Mouse (Mus musculus) lung, postnatal 14 days (tissue): Measurements from ENCODE around the gene Kdelr1.

Experiments
- DNase-seq: peaks from one replicate; pipeline ENCODE4 v3.0.0; 2021

The Kdelr1 gene

GRCm38 (mm10) chr7:45872624-45873023 lies at the start of gene Kdelr1:
TSS of gene Kdelr1 (plus strand) at chr7:45872772.
- peak; percentile 92 for DNase-seq

GRCm38 (mm10) chr7:45824598-45824997 lies 48.0 kb upstream of the Kdelr1 start, which contains the start of gene Kcnj14:
TSS of gene Kcnj14 (minus strand) at chr7:45824782.
- DNase-seq, result no peak

- no peak for DNase-seq
Observed at GRCm38 (mm10) chr7:45826631-45827030, 45.9 kb upstream of the Kdelr1 start.

DNA sequence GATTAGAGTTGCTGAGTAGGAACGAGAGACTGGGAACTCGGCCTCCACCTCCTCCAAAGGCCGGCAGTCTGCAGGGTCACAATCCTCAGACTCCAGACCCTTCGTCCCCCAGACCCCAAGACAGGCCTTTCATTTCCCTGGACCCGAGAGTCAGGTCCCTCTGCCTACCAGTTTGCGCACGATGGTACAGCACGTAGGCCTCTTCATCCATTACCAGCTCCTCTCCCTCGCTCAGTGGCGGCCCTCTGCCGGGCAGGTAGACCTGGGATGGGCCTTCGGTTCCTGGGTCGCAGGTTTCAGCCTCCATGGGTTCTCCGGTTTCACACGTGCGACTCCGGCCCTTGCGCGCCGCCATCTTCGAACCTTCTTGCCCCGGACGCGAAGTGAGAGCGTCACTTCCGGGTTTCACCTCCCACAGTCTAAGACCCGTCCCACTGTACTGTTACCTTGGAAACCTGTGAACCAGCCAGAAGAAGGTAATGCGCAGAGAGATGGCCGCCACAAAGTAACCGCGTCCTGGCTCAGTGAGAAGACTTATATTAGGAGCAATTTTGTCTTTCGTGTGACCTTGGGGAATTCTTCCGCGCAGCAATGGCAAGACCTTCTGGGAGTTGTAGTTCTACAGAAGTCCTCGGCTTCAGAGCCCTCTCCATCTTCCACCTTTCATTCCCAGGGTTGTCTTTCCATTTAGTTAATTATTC lies 42.0 kb upstream of the Kdelr1 start, which contains the start of gene Grwd1:
Grwd1 (minus strand) TSS at position 518 of the 701 bp plus-strand sequence.
- DNase-seq, result peak; percentile 80

- DNase-seq, result no peak
Observed at GRCm38 (mm10) chr7:45831128-45831525, 41.4 kb upstream of the Kdelr1 start.

DNA sequence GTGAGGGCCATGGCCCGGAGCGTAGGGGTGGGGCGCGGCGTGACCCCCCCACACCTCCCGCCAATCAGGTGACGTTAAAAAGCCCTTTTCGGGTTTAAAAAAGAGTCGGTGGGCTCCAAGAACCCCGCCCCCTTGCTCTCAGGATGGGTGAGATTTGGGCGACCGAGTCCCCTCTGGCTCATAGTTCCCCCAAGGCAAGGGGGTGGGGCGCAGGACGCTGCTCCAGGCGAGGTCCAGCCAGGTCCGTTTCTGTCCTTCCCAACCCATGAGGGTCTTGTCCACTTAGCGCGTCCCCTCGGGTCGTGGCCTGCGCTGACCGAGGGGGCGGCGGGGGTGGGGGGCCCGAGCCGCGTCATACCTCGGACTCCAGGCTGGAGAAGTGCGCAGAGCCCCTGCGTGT lies 40.1 kb upstream of the Kdelr1 start:
- no peak for DNase-seq

GRCm38 (mm10) chr7:45833148-45833790 lies 39.3 kb upstream of the Kdelr1 start:
- no peak for DNase-seq

DNA sequence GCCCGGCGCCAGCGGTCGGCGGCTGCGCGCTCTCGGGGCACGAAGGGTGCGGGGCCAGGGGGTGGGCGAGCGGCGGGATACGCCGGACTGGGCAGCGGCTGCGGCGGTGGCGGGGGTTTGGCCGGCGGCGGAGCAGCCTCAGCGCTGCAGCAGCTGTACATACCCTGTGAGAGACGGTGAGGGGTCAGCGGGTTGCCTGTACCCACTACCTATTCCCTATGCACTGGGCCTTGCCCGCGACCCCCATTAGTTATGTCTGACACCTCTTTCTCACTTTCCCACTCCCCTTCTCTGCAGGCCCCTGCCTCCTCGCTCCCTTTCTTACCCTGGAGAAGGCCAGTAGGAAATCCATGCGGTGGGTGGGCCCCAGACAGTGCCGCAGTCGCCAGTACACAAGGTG lies 38.6 kb upstream of the Kdelr1 start:
- no peak for DNase-seq

DNA sequence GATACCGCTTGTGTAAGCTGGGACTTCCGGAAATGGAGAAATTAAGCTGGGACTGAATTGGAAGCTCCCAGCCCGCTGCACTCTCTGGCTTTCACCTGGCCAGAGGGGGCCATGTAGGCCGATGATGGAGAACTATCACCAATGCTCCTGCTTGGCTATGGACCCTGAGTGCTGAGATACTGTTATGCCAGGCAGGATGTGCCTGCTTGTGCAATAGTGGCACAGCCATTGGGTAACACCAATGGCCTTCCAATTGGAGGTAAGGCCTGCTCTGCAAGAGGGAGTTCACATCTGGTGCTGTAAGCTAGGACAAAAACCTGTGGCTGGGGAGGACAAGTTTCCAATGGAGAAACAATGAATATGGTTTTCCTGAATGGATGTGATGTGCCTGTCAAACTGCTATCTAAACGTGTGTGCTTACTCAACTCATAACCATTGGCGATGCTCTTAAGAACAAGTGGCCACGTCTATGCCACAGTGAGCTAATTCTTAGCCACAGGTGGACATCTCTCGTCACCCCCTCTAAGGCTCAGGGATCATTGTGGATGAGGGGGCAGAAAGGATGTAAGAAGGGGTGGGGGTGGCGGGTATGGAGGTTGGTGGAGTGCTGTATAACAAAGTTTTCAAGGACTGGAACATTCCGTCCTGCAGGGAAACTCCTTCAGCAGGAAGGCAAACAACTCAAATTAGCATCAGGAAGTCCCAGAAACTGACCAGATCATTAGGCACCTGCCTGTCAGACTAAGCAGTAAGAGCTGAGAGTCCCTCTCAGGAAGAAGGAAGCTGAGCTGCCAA lies 29.4 kb upstream of the Kdelr1 start:
- no peak for DNase-seq

DNA sequence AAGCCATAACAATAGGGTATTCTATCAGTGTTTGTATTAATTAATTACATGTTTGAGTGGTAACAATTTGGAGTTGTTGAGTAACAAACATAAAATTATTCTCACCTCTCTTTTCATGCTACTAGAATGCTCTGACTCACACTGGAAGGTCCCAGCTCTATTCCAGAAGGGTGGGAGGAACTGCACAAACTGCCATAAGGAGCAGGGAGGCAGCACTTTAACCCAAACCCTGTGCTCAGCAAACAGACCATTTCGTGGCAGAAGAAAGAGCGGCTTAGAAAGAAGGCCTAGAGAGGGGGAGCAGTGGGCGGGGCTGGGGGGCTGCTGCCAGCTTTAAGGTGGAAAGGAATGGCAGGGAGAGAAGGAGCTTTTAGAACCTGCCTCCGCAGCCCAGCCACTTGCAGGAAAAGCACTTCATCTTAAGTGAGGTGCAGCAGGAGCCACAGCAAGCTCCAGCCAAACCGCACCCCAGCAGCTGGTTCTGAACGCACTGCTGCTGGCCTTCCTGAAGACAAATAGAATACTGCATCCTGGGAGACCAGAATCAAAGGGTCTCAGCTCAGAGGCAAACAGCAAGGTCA lies 24.0 kb upstream of the Kdelr1 start:
- DNase-seq, result no peak

DNA sequence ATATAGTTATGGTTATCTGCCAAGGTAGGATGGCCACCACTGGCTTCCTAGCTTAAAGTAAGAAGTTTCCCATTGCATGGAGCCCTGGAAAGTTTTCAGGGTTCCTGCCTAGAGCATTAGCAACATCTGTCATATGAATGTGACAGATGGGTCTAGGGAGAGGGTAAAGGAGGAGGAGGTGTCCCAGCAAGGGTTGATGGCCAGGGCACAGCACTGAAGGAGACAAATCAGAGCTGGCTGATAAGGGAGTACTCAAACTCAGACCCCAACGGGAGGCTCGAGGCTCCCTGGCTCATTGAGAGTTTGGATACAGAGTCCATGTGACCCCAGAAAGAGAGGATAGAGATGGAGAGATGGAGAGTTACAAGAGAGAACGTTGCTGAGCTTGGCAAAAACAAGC lies 21.9 kb upstream of the Kdelr1 start:
- no peak for DNase-seq

DNA sequence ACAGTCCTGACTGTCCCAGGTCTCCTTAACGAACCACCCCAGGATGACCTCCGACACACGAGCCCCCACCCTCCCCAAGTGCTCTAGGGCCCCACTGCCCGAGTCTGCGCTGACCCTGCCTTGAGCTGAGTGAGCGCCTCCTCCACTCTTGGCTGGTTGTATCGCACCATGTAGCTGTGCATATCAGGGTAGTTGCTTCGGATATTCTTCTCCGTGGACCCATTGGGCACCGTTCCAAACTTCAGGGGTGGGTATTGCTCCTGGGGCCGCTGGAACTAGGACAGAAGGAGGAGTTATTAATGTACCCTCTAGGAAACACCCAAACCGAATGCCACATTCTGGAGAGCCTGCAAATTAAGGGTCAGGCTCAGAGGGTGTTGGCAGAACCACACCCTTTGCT lies 19.5 kb upstream of the Kdelr1 start:
- DNase-seq, result no peak

DNA sequence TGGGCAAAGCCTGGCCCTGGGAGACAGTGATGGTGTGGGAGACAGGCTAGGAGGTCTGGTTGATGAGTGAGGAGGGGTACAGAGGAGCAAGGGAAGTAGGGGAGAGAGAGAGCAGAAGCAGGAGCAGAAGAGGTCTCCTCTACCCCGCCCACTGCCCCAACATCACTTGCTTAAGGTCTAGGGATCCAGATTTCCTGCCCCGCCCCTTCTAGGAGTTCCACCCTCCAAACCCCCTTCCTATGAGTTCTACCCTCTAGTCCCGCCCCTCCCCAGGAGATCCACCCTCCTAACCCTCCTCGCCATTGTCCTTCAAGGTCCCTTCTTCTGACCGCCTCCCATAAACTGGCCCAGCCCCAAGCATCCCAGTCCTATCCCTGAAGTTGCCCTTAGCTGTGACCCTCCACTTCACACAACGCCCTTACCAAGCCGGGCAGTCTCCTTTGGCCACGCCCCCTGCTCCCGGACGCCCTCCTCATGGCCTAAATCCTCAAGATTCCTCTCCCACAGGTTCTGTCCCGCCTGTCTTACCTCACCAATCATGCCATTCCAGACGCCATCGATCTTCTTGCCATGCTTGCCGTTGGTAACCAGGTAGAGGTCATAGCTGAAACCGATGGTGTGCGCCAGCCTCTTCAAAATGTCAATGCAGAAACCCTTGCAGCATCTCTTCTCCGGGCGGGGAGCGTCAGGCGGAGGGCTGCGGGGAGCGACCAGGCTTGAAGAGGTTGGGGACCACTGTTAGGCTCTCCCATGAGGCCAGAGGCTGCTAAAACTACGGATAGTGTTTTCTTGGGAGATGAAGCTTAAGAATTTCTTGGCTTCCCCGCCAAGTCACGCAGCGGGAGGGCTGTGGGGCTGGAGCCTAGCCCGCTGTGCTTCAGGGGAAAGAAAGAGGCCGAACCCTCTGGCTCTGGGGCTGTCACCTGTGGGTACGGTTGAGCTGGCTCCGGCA lies 15.3 kb upstream of the Kdelr1 start:
- DNase-seq, result no peak

- DNase-seq, result no peak
Observed at GRCm38 (mm10) chr7:45859008-45859407, 13.6 kb upstream of the Kdelr1 start.

GRCm38 (mm10) chr7:45862804-45863203 lies 9.8 kb upstream of the Kdelr1 start:
- no peak for DNase-seq

- DNase-seq, result no peak
Observed at GRCm38 (mm10) chr7:45864435-45864834, 8.1 kb upstream of the Kdelr1 start.

GRCm38 (mm10) chr7:45865925-45866910 lies 6.4 kb upstream of the Kdelr1 start:
- DNase-seq, result peak; percentile 93

DNA sequence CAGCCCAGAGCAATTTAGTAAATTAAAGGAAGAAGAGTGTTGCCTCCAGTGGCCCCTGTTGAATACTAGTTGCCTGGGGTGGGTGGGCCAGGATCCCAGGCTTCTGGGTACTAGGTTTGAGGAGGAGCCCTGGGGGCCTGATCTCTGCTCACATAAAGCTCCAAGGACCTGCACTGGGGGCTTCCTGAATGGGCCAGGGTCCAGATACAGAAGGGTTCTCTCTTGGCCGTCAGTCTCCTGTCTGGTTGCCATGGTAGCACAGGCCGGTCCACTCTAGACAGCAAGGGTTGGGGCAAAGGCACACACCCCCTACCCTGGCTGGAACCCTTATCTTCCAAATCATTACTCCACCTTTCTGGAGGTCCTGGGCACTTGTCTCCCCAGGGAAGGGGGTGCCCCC lies 4.7 kb upstream of the Kdelr1 start:
- no peak for DNase-seq

DNA sequence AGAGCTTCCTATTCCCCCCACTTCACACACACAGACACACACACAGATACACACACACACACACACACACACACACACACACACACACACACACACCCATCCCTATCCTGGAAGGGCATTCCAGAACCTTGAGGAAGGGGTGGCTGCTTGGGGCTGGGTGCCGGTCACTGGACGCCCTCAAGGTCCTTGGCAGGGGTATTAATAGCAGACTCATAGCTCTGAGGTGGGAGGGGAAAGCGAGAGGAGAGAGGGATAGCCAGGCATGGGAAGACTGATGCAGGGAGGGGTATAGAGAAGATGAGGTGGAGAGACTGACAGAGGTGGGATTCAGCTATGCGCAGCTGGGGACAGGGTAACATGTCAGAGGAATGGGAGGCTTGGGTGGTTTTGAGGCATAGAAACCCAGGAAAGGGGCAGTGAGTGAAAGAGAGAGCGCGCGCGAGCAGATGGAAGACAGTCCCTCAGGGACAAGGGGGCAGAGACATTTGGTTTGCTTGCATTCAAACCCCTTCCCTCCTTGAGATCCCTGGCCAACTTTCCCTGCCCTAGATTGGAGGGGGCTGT lies 3.4 kb upstream of the Kdelr1 start:
- DNase-seq, result no peak

DNA sequence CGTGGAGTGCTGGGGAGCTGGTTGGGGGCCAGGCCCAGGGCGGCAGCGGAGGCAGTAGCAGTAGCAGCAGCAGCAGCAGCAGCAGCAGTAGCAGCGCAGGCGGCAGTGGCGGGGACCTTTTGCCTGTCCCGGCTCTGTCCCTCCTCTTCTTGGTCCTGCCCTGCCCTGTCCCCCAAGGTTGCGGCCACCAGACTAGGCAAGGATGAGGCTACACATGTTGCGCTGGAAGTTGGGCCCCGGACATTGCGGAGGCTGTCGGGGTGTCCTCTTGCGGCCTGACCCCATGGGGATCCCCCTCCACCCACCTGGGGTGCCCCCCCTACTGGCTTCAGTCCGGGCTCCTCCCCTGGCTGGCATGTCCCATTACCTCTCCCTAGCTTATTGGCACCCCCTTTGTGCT lies 2.8 kb upstream of the Kdelr1 start:
- DNase-seq, result no peak
